Mouse (Mus musculus) heart, postnatal 0 days (tissue): ENCODE data around the gene Ankrd9. TPM values are rescaled to one million over a fixed set of nuclear protein-coding genes. Genes with fewer than 3 reads are reported as not detected.

ENCODE experiments used
- ATAC-seq: fragments of 200-750 bp; cut with Nextera tagmentation; 2 replicates; pipeline ENCODE4 v1.8.0; 2017; ENCODE audit warnings: low read depth, moderate number of reproducible peaks, moderate library complexity; ENCODE audit not compliant: insufficient read depth
- DNase-seq: peaks from one replicate; pipeline ENCODE4 v3.0.0-alpha.2; 2016; ENCODE audit warnings: low spot score
- H3K27ac ChIP-seq: fragments of 300-500 bp; sonication (generic); 2 replicates; pipeline ENCODE4 v1.5.1; 2014; ENCODE audit warnings: low read depth, mild to moderate bottlenecking
- H3K27me3 ChIP-seq: fragments of 300-500 bp; sonication (generic); 2 replicates; pipeline ENCODE4 v1.6.1; 2014; ENCODE audit warnings: low read length, mixed read lengths; ENCODE audit not compliant: control insufficient read depth, insufficient read depth
- H3K36me3 ChIP-seq: fragments of 300-500 bp; sonication (generic); replicated peaks from 2 replicates; pipeline ENCODE4 v1.6.1; 2014; ENCODE audit warnings: low read length, mixed read lengths; ENCODE audit not compliant: control insufficient read depth, insufficient read depth
- H3K4me1 ChIP-seq: fragments of 300-500 bp; sonication (generic); 2 replicates; pipeline ENCODE4 v1.6.1; 2014; ENCODE audit warnings: antibody characterized with exemption; ENCODE audit not compliant: control insufficient read depth, insufficient read depth
- H3K4me2 ChIP-seq: fragments of 300-500 bp; sonication (generic); 2 replicates; pipeline ENCODE4 v1.6.1; 2014; ENCODE audit warnings: low read depth, mild to moderate bottlenecking, low read length, moderate library complexity
- H3K4me3 ChIP-seq: fragments of 300-500 bp; sonication (generic); 2 replicates; pipeline ENCODE4 v1.5.1; 2014; ENCODE audit warnings: low read depth, low read length
- H3K9ac ChIP-seq: fragments of 300-500 bp; sonication (generic); replicated peaks from 2 replicates; pipeline ENCODE4 v1.6.1; 2014; ENCODE audit warnings: low read depth, low read length, mixed read lengths
- H3K9me3 ChIP-seq: fragments of 300-500 bp; sonication (generic); replicated peaks from 2 replicates; pipeline ENCODE4 v1.6.1; 2016; ENCODE audit warnings: low read length; ENCODE audit not compliant: control insufficient read depth
- CTCF ChIP-seq: IDR thresholded peaks from 2 replicates; pipeline ENCODE4 v1.5.1; 2016; ENCODE audit warnings: antibody characterized with exemption, control low read depth, low read depth
- EP300 ChIP-seq: IDR thresholded peaks from 2 replicates; pipeline ENCODE4 v1.6.1; 2016; ENCODE audit warnings: antibody characterized with exemption, low read depth
- WGBS: fragments of 180-500 bp; shearing (Covaris S2); extraction: QIAGEN DNeasy Blood & Tissue Kit; methylation state at CpG from one replicate; pipeline ENCODE4 v1.1.7; 2014; 5-methylcytosine and 5-hydroxymethylcytosine counted together
- polyA plus RNA-seq: library from polyadenylated mRNA; unstranded; fragments of >200 nt; fragmentation: Nextera tagmentation; extraction: Ambion mirVana; gene quantifications from 2 replicates; pipeline ENCODE4 v1.2.1, GENCODE M21; 2015
- total RNA-seq: library from RNA; depleted of rRNA; stranded (reverse); fragments of >200 nt; gene quantifications from 2 replicates; pipeline ENCODE4 v1.2.3, GENCODE M21; 2014; ENCODE audit warnings: low replicate concordance

Ankrd9 gene
- total and polyA plus RNA-seq, 2 experiments from 2014 or later = 34.6 to 39.1 TPM

DNA sequence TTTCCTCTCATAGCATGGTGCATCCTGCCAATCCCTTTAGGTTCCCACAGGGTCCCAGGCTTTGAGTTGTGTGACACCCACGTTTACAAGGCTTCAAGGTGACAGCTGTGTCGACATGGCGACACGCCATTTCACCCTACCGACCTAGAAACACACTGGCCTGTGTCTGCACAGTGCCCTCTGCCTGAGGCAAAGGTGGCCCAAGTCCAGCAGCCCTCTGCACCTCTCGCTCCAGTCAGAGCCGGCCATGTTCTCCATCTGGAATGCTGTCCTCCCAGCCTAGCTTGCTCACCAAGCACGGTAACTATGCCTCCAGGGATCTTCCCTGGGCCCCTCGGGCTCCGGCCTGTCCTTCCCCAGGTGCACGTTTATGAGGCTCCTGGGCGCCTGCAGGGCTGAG, 13.9 kb upstream of the Ankrd9 start:
- 85% methylated on average over 12 of the region's 12 CpGs for WGBS
- Histone ChIP-seq H3K36me3 (no peaks in the 10 kb centered on the region), H3K4me2 (peak overlapping the region; percentile 58), H3K27me3 (no peaks in the 10 kb centered on the region), H3K4me1 (no peaks in the 10 kb centered on the region), H3K4me3 (peak overlapping the region; percentile 48; the same call in 1 of the 2 replicates), H3K27ac (peak overlapping the region; percentile 79), H3K9ac (peak overlapping the region; percentile 53; the same call in 1 of the 2 replicates), H3K9me3 (no peaks in the 10 kb centered on the region)
- ATAC-seq (no peak), DNase-seq (no peak)
- TF ChIP-seq CTCF = no peak
- no peak for TF ChIP-seq EP300

DNA sequence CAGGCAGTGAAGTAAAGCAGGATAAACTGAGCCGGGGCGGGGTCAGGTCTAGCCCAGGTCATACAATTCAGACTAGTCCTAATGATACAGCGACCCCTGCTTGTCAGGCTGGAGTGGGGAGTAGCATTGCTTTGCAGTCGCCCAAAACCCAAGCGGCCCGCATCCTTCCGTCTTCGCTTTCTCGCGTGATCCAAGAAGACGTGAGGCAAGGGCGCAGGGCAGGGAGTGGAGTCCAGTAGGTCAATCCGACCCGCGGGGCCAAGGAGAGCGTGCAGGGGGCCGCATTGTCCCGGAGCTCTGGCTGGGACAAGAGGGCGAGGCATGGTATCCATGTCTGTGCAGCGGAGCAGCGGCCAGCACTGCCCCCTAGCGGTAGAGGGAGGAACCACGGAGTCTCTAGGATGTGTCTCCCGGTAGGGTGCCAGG, 13.3 kb upstream of the Ankrd9 start:
- TF ChIP-seq EP300 = no peak
- peak; percentile 91 for TF ChIP-seq CTCF
- no peaks in the 10 kb centered on the region for H3K27me3 ChIP-seq
- H3K4me3 ChIP-seq = peak overlapping the region; percentile 48
- ATAC-seq (peak; percentile 92), DNase-seq (peak; percentile 87)
- peak overlapping the region; percentile 79 for H3K27ac ChIP-seq
- under 1% methylated on average over 24 of the region's 24 CpGs for WGBS
- H3K9me3 ChIP-seq = no peaks in the 10 kb centered on the region
- H3K4me2 ChIP-seq = peak overlapping the region; percentile 58
- H3K36me3 ChIP-seq = no peaks in the 10 kb centered on the region
- peaks cover 2% of the 10 kb centered on the region; the same call in 1 of the 2 replicates for H3K4me1 ChIP-seq
- H3K9ac ChIP-seq = peak overlapping the region; percentile 53

DNA sequence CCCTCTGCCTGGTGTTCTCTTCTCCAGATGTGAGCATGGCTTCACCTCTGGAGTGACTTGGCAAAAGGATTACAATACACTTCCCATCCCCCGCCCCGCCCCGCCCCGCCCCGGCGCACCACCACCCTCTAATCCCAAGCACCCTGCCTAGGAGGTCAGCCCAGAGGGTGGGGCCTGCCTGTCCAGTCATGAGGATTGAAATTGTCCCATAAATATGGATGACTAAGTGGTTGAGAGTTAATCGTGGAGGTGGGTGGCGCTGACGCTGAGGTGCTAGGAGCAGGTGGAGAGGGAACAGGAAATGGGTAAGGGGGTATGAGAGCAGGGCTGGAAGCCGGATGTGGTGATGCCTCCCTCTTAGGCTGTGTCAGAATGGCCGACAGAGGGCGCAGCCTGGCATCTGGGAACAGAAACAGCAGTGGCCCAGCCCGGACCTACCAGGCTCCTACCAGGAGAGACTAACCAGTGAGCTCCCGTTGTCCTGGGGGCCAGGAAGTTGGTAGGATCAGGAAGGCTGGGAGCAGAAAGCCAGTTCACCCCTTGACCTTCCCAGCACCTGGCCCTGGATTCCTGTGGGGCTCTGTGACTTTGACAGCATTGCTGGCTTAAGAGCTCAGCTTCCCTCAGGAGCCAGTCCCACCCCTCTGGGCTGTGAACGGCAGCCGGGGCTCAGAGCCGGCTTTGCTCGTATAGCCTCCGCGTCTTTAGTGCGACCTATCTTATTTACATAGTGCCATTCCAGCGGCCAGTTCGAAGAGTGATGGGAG, 12.7 kb upstream of the Ankrd9 start:
- Histone ChIP-seq H3K27me3 (no peaks in the 10 kb centered on the region), H3K4me2 (peak overlapping the region; percentile 58), H3K9me3 (no peaks in the 10 kb centered on the region), H3K4me3 (peak overlapping the region; percentile 48), H3K27ac (peak overlapping the region; percentile 79), H3K9ac (peak overlapping the region; percentile 53; the same call in 1 of the 2 replicates), H3K4me1 (peaks cover 6% of the 10 kb centered on the region; the same call in 1 of the 2 replicates), H3K36me3 (no peaks in the 10 kb centered on the region)
- ATAC-seq (peak; percentile 85), DNase-seq (peak; percentile 70)
- TF ChIP-seq EP300 (no peak), CTCF (peak; percentile 64)
- WGBS = 8% methylated on average over 23 of the region's 23 CpGs

DNA sequence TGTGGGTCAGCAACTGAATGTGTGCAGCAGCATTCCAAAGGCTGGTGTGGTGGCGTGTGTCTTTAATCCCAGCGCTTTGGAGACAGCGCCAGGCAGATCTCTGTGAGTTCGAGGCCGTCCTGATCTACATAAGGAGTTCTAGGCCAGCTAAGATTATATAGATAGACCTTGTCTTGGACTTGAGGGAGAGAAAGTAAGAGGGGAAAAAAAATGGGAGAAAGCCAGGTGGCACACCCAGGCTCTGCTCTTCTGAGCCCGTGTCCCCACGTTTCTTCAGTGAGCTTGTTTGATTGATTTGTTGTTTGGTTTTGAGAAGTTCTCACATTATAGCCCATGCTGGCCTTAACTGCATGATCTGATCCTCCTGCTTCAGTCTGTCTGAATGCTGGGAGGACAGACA, 11.7 kb upstream of the Ankrd9 start:
- DNase-seq (no peak), ATAC-seq (no peak)
- Histone ChIP-seq H3K4me2 (no peak overlapping the region), H3K36me3 (no peaks in the 10 kb centered on the region), H3K9ac (no peak overlapping the region), H3K27me3 (no peaks in the 10 kb centered on the region), H3K9me3 (no peaks in the 10 kb centered on the region), H3K4me3 (no peak overlapping the region), H3K4me1 (peaks cover 6% of the 10 kb centered on the region; the same call in 1 of the 2 replicates), H3K27ac (no peak overlapping the region)
- 90% methylated on average over 7 of the region's 7 CpGs for WGBS
- TF ChIP-seq EP300 (no peak), CTCF (no peak)

DNA sequence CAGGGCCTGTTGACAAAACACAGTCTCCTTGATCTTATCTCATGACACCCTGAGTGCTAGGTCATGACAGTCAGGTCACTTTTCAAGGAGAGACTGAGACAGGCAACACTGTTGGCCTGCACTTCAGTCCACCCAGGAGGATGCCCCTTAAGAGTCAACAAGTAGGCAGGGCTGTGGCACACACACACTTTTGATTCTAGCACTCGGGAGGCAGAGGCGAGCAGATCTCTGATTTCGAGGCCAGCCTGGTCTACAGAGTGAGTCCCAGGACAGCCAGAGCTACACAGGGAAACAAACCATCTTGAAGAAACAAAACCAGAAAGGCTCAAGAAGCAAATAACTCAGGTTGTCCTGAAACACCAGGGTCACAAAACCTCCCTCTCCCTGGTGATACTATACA, 10.6 kb upstream of the Ankrd9 start:
- Histone ChIP-seq H3K4me3 (no peak overlapping the region), H3K27me3 (no peaks in the 10 kb centered on the region), H3K9ac (no peak overlapping the region), H3K4me1 (peaks cover 6% of the 10 kb centered on the region; the same call in 1 of the 2 replicates), H3K27ac (no peak overlapping the region), H3K36me3 (no peaks in the 10 kb centered on the region), H3K9me3 (no peaks in the 10 kb centered on the region), H3K4me2 (no peak overlapping the region)
- WGBS = 78% methylated on average over 3 of the region's 3 CpGs
- TF ChIP-seq EP300 = no peak
- TF ChIP-seq CTCF = no peak
- DNase-seq (no peak), ATAC-seq (no peak)
